Mouse (Mus musculus): ENCODE data around the gene Tbx22. TPM values are rescaled to one million over a fixed set of nuclear protein-coding genes. Genes with fewer than 3 reads are reported as not detected.

The Tbx22 gene
- not detected in 2 replicates for polyA plus RNA-seq (2014; fragmentation: Nextera tagmentation; extraction: Ambion mirVana)

- Histone ChIP-seq H3K9me3 (replicated peaks; ENCODE audit: control insufficient read depth, low read length) (no peaks in the 10 kb centered on the region), H3K27me3 (ENCODE audit: control insufficient read depth, insufficient read depth, low read length) (no peaks in the 10 kb centered on the region), H3K4me1 (ENCODE audit: control insufficient read depth, insufficient read depth, low read length) (no peaks in the 10 kb centered on the region), H3K36me3 (ENCODE audit: control insufficient read depth, insufficient read depth, low read length) (no peaks in the 10 kb centered on the region), H3K27ac (ENCODE audit: low read depth, low read length) (no peak within 1 kb of the TSS), H3K4me3 (ENCODE audit: low read depth, low read length) (no peak within 1 kb of the TSS), H3K4me2 (no peak within 1 kb of the TSS), H3K9ac (ENCODE audit: low read depth, low read length) (no peak within 1 kb of the TSS)
- ATAC-seq (replicated peaks; ENCODE audit: insufficient number of reproducible peaks, low FRiP score, low TSS enrichment): no peak
- 49% methylated on average over 2 of the region's 2 CpGs for WGBS (ENCODE audit: insufficient replicate concordance)
Observed at GRCm38 (mm10) chrX:107667664-107668063, at the start of gene Tbx22. Gene Tbx22 (plus strand): TSS chrX:107667964.

DNA sequence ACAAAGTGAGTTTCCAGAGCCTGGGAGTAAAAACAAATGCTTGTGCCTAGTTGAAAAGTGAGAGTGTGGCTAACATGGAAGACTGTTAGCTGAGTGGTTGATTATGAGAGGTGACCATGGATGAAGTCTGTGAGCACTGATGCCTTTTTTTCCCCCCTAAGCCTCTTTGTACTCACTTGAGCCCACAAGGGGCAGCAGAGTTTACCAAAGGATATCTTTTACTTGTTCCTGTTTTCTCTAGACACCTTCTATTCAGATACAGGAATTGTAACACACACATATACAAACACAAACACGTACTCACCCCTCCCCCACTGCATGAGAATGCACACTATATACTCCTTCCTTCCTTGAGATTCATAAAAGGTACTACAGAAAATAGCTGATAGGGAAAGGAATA is 913 bp downstream of the Tbx22 start:
- ATAC-seq (replicated peaks; ENCODE audit: insufficient number of reproducible peaks, low FRiP score, low TSS enrichment): no peak
- H3K4me2 ChIP-seq: no peak overlapping the region
- WGBS (ENCODE audit: insufficient replicate concordance): 24% methylated on average over 1 of the region's 1 CpGs

GRCm38 (mm10) chrX:107679203-107679602 is 11.4 kb downstream of the Tbx22 start:
- Histone ChIP-seq H3K4me3 (ENCODE audit: low read depth, low read length) (peak overlapping the region; percentile 34), H3K9ac (ENCODE audit: low read depth, low read length) (no peak overlapping the region), H3K4me1 (ENCODE audit: control insufficient read depth, insufficient read depth, low read length) (no peaks in the 10 kb centered on the region), H3K27me3 (ENCODE audit: control insufficient read depth, insufficient read depth, low read length) (peaks cover 9% of the 10 kb centered on the region), H3K4me2 (peak overlapping the region; percentile 50), H3K27ac (ENCODE audit: low read depth, low read length) (no peak overlapping the region), H3K9me3 (replicated peaks; ENCODE audit: control insufficient read depth, low read length) (no peaks in the 10 kb centered on the region), H3K36me3 (ENCODE audit: control insufficient read depth, insufficient read depth, low read length) (no peaks in the 10 kb centered on the region)
- ATAC-seq (replicated peaks; ENCODE audit: insufficient number of reproducible peaks, low FRiP score, low TSS enrichment): no peak
- WGBS (ENCODE audit: insufficient replicate concordance): 16% methylated on average over 10 of the region's 10 CpGs

More for the DNA sequence above, 913 bp downstream of the Tbx22 start:
- Histone ChIP-seq H3K4me1 (ENCODE audit: control insufficient read depth, insufficient read depth, low read length) (no peaks in the 10 kb centered on the region), H3K27me3 (ENCODE audit: control insufficient read depth, insufficient read depth, low read length) (no peaks in the 10 kb centered on the region), H3K36me3 (ENCODE audit: control insufficient read depth, insufficient read depth, low read length) (no peaks in the 10 kb centered on the region), H3K9me3 (replicated peaks; ENCODE audit: control insufficient read depth, low read length) (no peaks in the 10 kb centered on the region), H3K27ac (ENCODE audit: low read depth, low read length) (no peak overlapping the region), H3K4me3 (ENCODE audit: low read depth, low read length) (no peak overlapping the region), H3K9ac (ENCODE audit: low read depth, low read length) (no peak overlapping the region)

DNA sequence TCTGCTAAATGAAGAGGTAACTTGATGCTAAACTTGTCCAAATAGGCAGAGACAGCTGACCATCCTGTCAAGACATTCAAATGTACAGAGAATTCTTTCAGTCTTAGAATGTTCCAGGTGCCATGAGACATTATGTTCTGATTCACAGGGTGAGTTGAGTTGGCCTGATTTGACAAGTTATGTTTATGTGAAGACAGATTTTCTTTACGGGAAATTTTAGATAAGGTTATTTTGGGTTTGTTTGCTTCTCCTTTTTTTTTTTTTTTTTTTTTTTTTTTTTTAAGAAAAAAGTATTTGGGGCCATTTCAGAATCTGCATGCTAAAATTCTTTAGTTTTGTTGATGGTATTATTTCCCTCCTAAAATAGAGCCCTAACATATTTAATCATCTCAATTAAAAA is 40.8 kb downstream of the Tbx22 start:
- no peaks in the 10 kb centered on the region for H3K27me3 ChIP-seq (ENCODE audit: control insufficient read depth, insufficient read depth, low read length)
- no peak overlapping the region for H3K27ac ChIP-seq (ENCODE audit: low read depth, low read length)
- no peaks in the 10 kb centered on the region for H3K9me3 ChIP-seq (replicated peaks; ENCODE audit: control insufficient read depth, low read length)
- H3K4me2 ChIP-seq: no peak overlapping the region
- WGBS (ENCODE audit: insufficient replicate concordance): 74% methylated on average over 1 of the region's 1 CpGs
- no peaks in the 10 kb centered on the region for H3K4me1 ChIP-seq (ENCODE audit: control insufficient read depth, insufficient read depth, low read length)
- no peak overlapping the region for H3K9ac ChIP-seq (ENCODE audit: low read depth, low read length)
- no peak overlapping the region for H3K4me3 ChIP-seq (ENCODE audit: low read depth, low read length)
- ATAC-seq (replicated peaks; ENCODE audit: insufficient number of reproducible peaks, low FRiP score, low TSS enrichment): no peak
- H3K36me3 ChIP-seq (ENCODE audit: control insufficient read depth, insufficient read depth, low read length): no peaks in the 10 kb centered on the region

DNA sequence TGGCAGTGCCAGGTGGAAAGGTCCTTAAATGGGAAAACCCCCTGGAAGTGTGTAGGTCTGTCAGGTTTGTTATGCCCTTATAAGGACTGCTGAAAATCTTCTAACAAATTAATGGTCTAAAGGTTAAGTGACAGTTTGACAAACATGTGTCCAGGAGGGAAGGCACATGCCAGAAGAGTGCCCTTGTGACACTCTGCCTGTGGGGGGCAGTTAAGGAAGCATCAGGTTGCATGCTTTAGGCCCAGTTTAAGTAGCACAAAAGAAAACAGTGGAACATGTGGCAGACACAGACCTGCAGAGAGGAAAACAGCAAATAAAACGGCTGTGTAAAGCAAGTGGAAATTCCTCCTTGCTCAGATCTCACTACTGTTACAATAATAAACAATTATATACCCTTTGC is 55.8 kb downstream of the Tbx22 start:
- H3K36me3 ChIP-seq (ENCODE audit: control insufficient read depth, insufficient read depth, low read length): no peaks in the 10 kb centered on the region
- no peaks in the 10 kb centered on the region for H3K27me3 ChIP-seq (ENCODE audit: control insufficient read depth, insufficient read depth, low read length)
- ATAC-seq (replicated peaks; ENCODE audit: insufficient number of reproducible peaks, low FRiP score, low TSS enrichment): no peak
- H3K4me3 ChIP-seq (ENCODE audit: low read depth, low read length): no peak overlapping the region
- H3K9me3 ChIP-seq (replicated peaks; ENCODE audit: control insufficient read depth, low read length): no peaks in the 10 kb centered on the region
- H3K9ac ChIP-seq (ENCODE audit: low read depth, low read length): no peak overlapping the region
- no peak overlapping the region for H3K27ac ChIP-seq (ENCODE audit: low read depth, low read length)
- H3K4me1 ChIP-seq (ENCODE audit: control insufficient read depth, insufficient read depth, low read length): no peaks in the 10 kb centered on the region
- 23% methylated on average over 1 of the region's 1 CpGs for WGBS (ENCODE audit: insufficient replicate concordance)
- H3K4me2 ChIP-seq: no peak overlapping the region

Other genes with a start within 250 kb of the Tbx22 start
- gene Tent5d, start 124.6 kb downstream of the Tbx22 start, polyA plus RNA-seq (2014; fragmentation: Nextera tagmentation; extraction: Ambion mirVana): 2.6 and 3.2 TPM in 2 replicates
- 14.3 and 14.6 TPM in 2 replicates for gene 2610002M06Rik, start 148.4 kb downstream of the Tbx22 start, polyA plus RNA-seq (2014; fragmentation: Nextera tagmentation; extraction: Ambion mirVana)

Data from heart, embryonic 11.5 days (tissue).